Mouse (Mus musculus): ENCODE measurements around the gene Olfr389. TPM values are rescaled to one million over a fixed set of nuclear protein-coding genes. Genes with fewer than 3 reads are reported as not detected.

The Olfr389 gene
- polyA plus RNA-seq (2015; fragmentation: Nextera tagmentation; extraction: Ambion mirVana) = not detected in 2 replicates

DNA sequence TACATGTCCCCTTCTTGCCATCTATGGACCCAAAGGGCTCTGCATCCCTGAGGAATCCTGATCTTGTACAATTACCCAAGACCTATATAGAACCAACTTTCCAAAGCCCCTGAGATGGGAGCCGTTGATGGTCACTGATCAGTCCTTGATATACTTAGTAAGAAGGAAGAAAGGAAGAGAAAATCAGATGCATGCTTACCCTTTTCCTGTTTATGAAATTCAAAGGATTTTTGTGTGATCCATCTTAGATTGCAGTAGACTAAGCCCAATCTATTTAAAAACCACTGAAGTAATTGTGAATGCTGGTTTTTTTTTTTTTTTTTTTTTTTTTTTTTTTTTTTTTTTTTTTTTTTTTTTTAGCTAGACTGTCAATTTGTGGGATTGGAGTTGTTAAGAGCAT is at the start of gene Olfr389:
Gene Olfr389 (minus strand): TSS at position 101 of the 400 bp plus-strand sequence.

DNA sequence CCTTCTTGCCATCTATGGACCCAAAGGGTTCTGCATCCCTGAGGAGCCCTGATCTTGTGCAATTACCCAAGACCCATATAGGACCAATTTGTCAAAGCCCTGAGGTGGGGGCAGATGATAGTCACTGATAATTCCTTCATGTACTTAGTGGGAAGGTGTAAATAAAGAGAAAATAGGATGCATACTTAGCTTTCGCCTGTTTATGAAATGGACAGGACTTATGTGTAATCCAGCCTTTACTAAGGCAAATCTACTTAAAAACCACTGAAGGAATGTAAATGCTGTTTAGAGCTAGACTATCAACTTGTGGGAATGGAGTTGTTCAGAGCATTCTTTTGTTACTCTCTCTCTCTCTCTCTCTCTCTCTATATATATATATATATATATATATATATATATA is 36.4 kb upstream of the Olfr389 start, which contains the start of gene Olfr392:
Gene Olfr392 (minus strand): TSS at position 101 of the 400 bp plus-strand sequence.

GRCm38 (mm10) chr11:73802952-73803351 is 22.4 kb upstream of the Olfr389 start, which contains the start of gene Olfr391-ps:
Gene Olfr391-ps, minus strand, starts transcription at chr11:73803052.

DNA sequence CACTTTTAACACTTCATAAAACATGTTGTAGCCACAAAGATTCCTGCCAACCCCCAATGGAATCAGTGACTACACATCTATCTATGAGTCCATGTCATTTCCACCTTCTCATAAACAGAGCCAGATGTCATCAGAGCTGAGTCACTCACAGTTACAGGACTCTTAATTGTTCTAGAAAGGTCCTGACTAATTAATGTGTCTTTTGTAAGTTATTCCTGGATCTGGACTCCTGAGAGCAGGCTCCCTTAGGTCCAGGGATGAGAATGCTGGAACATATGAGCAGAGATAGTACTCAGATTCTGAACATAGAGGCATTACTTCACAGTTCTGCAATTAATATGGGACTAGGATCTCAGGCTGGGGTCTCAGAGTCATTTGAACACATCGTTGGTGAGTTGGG is 2.2 kb upstream of the Olfr389 start, which contains the start of gene Olfr390:
Gene Olfr390 (plus strand): TSS at position 301 of the 400 bp plus-strand sequence.

Other genes with a start within 250 kb of the Olfr389 start
- not detected in 2 replicates for gene Olfr385, start 187.7 kb downstream of the Olfr389 start, polyA plus RNA-seq (2015; fragmentation: Nextera tagmentation; extraction: Ambion mirVana)
- gene Olfr384, start 182.1 kb downstream of the Olfr389 start, polyA plus RNA-seq (2015; fragmentation: Nextera tagmentation; extraction: Ambion mirVana) = not detected in 2 replicates
- not detected in 2 replicates for gene Zfp735, start 91.9 kb downstream of the Olfr389 start, polyA plus RNA-seq (2015; fragmentation: Nextera tagmentation; extraction: Ambion mirVana)
- not detected in 2 replicates for gene Olfr390, start 2.3 kb upstream of the Olfr389 start, polyA plus RNA-seq (2015; fragmentation: Nextera tagmentation; extraction: Ambion mirVana)
- gene Olfr391-ps, start 22.3 kb upstream of the Olfr389 start, polyA plus RNA-seq (2015; fragmentation: Nextera tagmentation; extraction: Ambion mirVana) = not detected in 2 replicates
- gene Olfr392, start 36.3 kb upstream of the Olfr389 start, polyA plus RNA-seq (2015; fragmentation: Nextera tagmentation; extraction: Ambion mirVana) = not detected in 2 replicates
- not detected in 2 replicates for gene Olfr393, start 70.7 kb upstream of the Olfr389 start, polyA plus RNA-seq (2015; fragmentation: Nextera tagmentation; extraction: Ambion mirVana)
- gene Olfr394, start 110.1 kb upstream of the Olfr389 start, polyA plus RNA-seq (2015; fragmentation: Nextera tagmentation; extraction: Ambion mirVana) = not detected in 2 replicates
- gene Olfr395, start 128.6 kb upstream of the Olfr389 start, polyA plus RNA-seq (2015; fragmentation: Nextera tagmentation; extraction: Ambion mirVana) = not detected in 2 replicates
- not detected in 2 replicates for gene Olfr23, start 156.0 kb upstream of the Olfr389 start, polyA plus RNA-seq (2015; fragmentation: Nextera tagmentation; extraction: Ambion mirVana)
- not detected in 2 replicates for gene Olfr397, start 180.1 kb upstream of the Olfr389 start, polyA plus RNA-seq (2015; fragmentation: Nextera tagmentation; extraction: Ambion mirVana)
- gene Olfr398, start 209.7 kb upstream of the Olfr389 start, polyA plus RNA-seq (2015; fragmentation: Nextera tagmentation; extraction: Ambion mirVana) = not detected in 2 replicates